Mouse (Mus musculus): ENCODE data around the gene Thumpd1. TPM values are rescaled to one million over a fixed set of nuclear protein-coding genes. Genes with fewer than 3 reads are reported as not detected.

The Thumpd1 gene
- polyA plus RNA-seq (2015; fragmentation: Nextera tagmentation; extraction: Ambion mirVana), result 64.4 and 65.8 TPM in 2 replicates

DNA sequence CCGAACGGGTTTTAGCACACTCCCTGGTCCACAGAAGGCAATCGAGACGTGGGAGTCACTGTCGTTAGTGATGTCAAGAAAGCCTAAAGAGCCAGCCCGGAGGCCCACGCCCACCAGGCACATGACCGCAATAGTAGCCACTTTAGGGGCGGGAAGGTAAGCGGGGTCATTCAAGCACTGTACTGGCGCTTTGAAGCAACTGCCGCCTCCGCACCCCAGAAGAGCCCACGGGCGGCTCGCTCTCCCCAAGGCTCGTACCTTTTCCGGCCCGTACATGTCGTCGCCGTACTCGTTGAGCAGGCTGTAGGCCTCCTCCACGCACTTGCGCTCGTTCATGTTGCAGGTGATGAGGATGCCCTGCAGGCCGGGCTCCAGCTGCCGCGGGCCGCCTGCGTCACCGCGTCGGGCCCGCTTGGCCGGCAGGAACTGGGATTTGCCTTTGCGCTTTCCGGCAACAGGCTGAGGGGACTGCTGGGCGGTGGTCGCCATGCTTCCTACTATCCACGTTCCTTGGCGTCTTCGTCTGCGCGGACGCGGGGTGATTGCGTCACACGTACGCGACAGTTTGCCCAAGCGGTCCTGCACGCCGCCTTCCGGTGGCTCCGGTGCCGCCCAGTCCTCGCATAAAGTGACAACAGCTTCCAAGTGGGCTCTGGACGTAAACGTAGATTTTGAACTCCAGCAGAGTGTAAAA, at the start of gene Thumpd1:
Thumpd1 (minus strand) TSS at position 546 of the 694 bp plus-strand sequence.
- H3K4me3 ChIP-seq (replicated peaks), result peak within 1 kb of the TSS; percentile 96
- peak within 1 kb of the TSS; percentile 44; the same call in 1 of the 2 replicates for H3K27ac ChIP-seq
- ATAC-seq (ENCODE audit: insufficient read depth, low FRiP score, low read depth), result peak; percentile 93
- peak within 1 kb of the TSS; percentile 64 for H3K9ac ChIP-seq
- peak within 1 kb of the TSS; percentile 78 for H3K4me2 ChIP-seq
- peaks cover 3% of the 10 kb centered on the region; the same call in 1 of the 2 replicates for H3K4me1 ChIP-seq
- no peaks in the 10 kb centered on the region for H3K9me3 ChIP-seq
- no peaks in the 10 kb centered on the region for H3K27me3 ChIP-seq (replicated peaks)
- WGBS, result under 1% methylated on average over 60 of the region's 60 CpGs
- H3K36me3 ChIP-seq, result peaks cover 28% of the 10 kb centered on the region

- WGBS, result 75% methylated on average over 8 of the region's 8 CpGs
- ATAC-seq (ENCODE audit: insufficient read depth, low FRiP score, low read depth), result peak; percentile 71; the same call in 1 of the 2 replicates
- H3K4me2 ChIP-seq, result no peak overlapping the region
- no peak overlapping the region for H3K4me3 ChIP-seq (replicated peaks)
- H3K27me3 ChIP-seq (replicated peaks), result no peaks in the 10 kb centered on the region
- no peaks in the 10 kb centered on the region for H3K9me3 ChIP-seq
- peaks cover 3% of the 10 kb centered on the region; the same call in 1 of the 2 replicates for H3K36me3 ChIP-seq
- H3K27ac ChIP-seq, result peak overlapping the region; percentile 48; the same call in 1 of the 2 replicates
- no peak overlapping the region for H3K9ac ChIP-seq
- H3K4me1 ChIP-seq, result no peaks in the 10 kb centered on the region
Measured at GRCm38 (mm10) chr7:119769895-119770294, 49.3 kb upstream of the Thumpd1 start.

- no peaks in the 10 kb centered on the region for H3K9me3 ChIP-seq
- no peak overlapping the region for H3K4me3 ChIP-seq (replicated peaks)
- H3K27me3 ChIP-seq (replicated peaks), result no peaks in the 10 kb centered on the region
- no peak for ATAC-seq (ENCODE audit: insufficient read depth, low FRiP score, low read depth)
- no peak overlapping the region for H3K9ac ChIP-seq
- WGBS, result 76% methylated on average over 6 of the region's 6 CpGs
- H3K4me2 ChIP-seq, result no peak overlapping the region
- no peak overlapping the region for H3K27ac ChIP-seq
- H3K36me3 ChIP-seq, result peaks cover 3% of the 10 kb centered on the region; the same call in 1 of the 2 replicates
- no peaks in the 10 kb centered on the region for H3K4me1 ChIP-seq
Measured at GRCm38 (mm10) chr7:119766996-119767395, 46.4 kb upstream of the Thumpd1 start.

- no peaks in the 10 kb centered on the region for H3K27me3 ChIP-seq (replicated peaks)
- H3K9ac ChIP-seq, result no peak overlapping the region
- no peak overlapping the region for H3K4me2 ChIP-seq
- H3K4me3 ChIP-seq (replicated peaks), result no peak overlapping the region
- peaks cover 3% of the 10 kb centered on the region; the same call in 1 of the 2 replicates for H3K36me3 ChIP-seq
- 86% methylated on average over 3 of the region's 3 CpGs for WGBS
- H3K9me3 ChIP-seq, result no peaks in the 10 kb centered on the region
- no peak overlapping the region for H3K27ac ChIP-seq
- no peak for ATAC-seq (ENCODE audit: insufficient read depth, low FRiP score, low read depth)
- H3K4me1 ChIP-seq, result no peaks in the 10 kb centered on the region
Measured at GRCm38 (mm10) chr7:119764377-119764776, 43.8 kb upstream of the Thumpd1 start.

GRCm38 (mm10) chr7:119762166-119762697, 41.6 kb upstream of the Thumpd1 start:
- H3K27me3 ChIP-seq (replicated peaks), result no peaks in the 10 kb centered on the region
- 35% methylated on average over 4 of the region's 4 CpGs for WGBS
- no peaks in the 10 kb centered on the region for H3K9me3 ChIP-seq
- peak; percentile 62 for ATAC-seq (ENCODE audit: insufficient read depth, low FRiP score, low read depth)
- H3K4me3 ChIP-seq (replicated peaks), result no peak overlapping the region
- H3K27ac ChIP-seq, result no peak overlapping the region; the same call in 1 of the 2 replicates
- no peaks in the 10 kb centered on the region for H3K36me3 ChIP-seq
- no peak overlapping the region for H3K4me2 ChIP-seq
- no peak overlapping the region for H3K9ac ChIP-seq
- no peaks in the 10 kb centered on the region for H3K4me1 ChIP-seq

DNA sequence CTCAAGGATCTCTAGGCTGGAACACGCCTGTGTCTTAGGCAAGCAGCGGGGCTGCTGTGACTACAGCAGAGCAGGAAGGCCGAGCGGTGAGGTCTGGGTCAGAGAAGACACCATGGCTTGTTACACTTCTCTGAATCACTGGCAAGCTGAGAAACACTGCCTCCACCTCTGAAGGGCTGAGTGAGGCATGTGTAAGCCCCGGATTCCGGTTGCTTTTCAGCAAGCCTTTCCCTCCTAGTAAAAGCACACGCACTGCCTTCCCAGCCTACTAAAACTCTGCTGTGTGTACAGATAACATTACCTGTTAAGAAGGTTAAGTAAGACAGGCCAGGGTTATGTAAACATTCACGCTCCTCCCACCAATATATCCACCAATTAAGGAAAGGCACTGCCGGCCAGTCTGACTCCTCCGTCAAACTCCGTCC, 39.9 kb upstream of the Thumpd1 start, which contains the start of gene Acsm3:
Acsm3 (plus strand) TSS at position 397 of the 425 bp plus-strand sequence.
- ATAC-seq (ENCODE audit: insufficient read depth, low FRiP score, low read depth), result peak; percentile 83
- no peak within 1 kb of the TSS for H3K9ac ChIP-seq
- H3K4me2 ChIP-seq, result peak within 1 kb of the TSS; percentile 32; the same call in 1 of the 2 replicates
- no peaks in the 10 kb centered on the region for H3K36me3 ChIP-seq
- H3K27ac ChIP-seq, result 0 out of 2 replicates have a peak within 1 kb of the TSS, but pooled peaks have one; percentile 33
- no peaks in the 10 kb centered on the region for H3K27me3 ChIP-seq (replicated peaks)
- WGBS, result 25% methylated on average over 11 of the region's 11 CpGs
- H3K4me1 ChIP-seq, result no peaks in the 10 kb centered on the region
- H3K9me3 ChIP-seq, result no peaks in the 10 kb centered on the region
- H3K4me3 ChIP-seq (replicated peaks), result peak within 1 kb of the TSS; percentile 12; the same call in 1 of the 2 replicates

DNA sequence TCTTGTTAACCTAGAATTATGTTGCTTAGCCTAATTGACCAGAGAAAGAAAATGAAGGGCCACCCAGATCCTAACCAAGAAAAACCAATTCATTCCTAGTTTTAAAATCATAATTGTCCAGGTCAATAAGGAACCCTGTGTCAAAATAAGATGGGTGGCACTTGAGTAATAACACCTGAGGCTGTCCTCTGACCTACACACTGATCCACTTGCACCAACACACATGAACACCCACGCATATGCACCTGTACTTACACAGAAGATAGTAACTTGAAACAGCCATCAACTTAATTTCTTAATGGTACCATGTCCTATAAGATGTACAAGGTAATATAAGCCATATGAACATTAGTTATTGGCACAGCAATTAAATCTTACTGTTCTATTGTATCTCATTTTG, 33.1 kb upstream of the Thumpd1 start:
- 81% methylated on average over 1 of the region's 1 CpGs for WGBS
- ATAC-seq (ENCODE audit: insufficient read depth, low FRiP score, low read depth), result no peak

GRCm38 (mm10) chr7:119749942-119750341, 29.3 kb upstream of the Thumpd1 start:
- Histone ChIP-seq H3K27ac (no peak overlapping the region), H3K4me3 (replicated peaks) (no peak overlapping the region), H3K9me3 (no peaks in the 10 kb centered on the region), H3K4me2 (no peak overlapping the region), H3K27me3 (replicated peaks) (no peaks in the 10 kb centered on the region), H3K36me3 (no peaks in the 10 kb centered on the region), H3K9ac (no peak overlapping the region), H3K4me1 (no peaks in the 10 kb centered on the region)
- ATAC-seq (ENCODE audit: insufficient read depth, low FRiP score, low read depth), result no peak
- WGBS, result 54% methylated on average over 2 of the region's 2 CpGs

More for the DNA sequence above, 33.1 kb upstream of the Thumpd1 start:
- H3K27ac ChIP-seq, result no peak overlapping the region
- no peaks in the 10 kb centered on the region for H3K27me3 ChIP-seq (replicated peaks)
- no peaks in the 10 kb centered on the region for H3K4me1 ChIP-seq
- no peak overlapping the region for H3K4me3 ChIP-seq (replicated peaks)
- no peak overlapping the region for H3K4me2 ChIP-seq
- H3K9ac ChIP-seq, result no peak overlapping the region
- H3K9me3 ChIP-seq, result no peaks in the 10 kb centered on the region
- H3K36me3 ChIP-seq, result no peaks in the 10 kb centered on the region

DNA sequence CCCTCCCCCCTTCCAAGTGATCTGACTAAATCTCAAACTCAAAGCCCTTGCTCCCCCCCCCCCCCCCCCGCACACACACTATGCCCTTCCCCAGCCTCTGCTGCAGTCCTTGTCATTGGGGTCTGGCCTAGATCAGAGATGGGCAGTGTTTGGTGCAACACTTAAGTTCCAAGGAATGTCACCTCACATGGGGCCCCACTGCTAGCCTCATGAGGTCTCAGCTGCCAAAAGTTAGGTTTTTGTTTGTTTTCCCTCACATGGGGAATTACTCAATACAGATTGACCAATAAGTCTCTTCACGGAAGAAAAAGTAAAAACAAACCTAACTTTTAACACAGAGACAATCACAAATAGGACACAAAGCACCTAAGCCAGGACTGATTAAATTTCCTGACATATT, 28.2 kb upstream of the Thumpd1 start:
- Histone ChIP-seq H3K4me3 (replicated peaks) (no peak overlapping the region), H3K4me2 (no peak overlapping the region), H3K27ac (no peak overlapping the region), H3K9ac (no peak overlapping the region), H3K9me3 (no peaks in the 10 kb centered on the region), H3K27me3 (replicated peaks) (no peaks in the 10 kb centered on the region), H3K36me3 (no peaks in the 10 kb centered on the region), H3K4me1 (peaks cover 6% of the 10 kb centered on the region; the same call in 1 of the 2 replicates)
- WGBS, result 69% methylated on average over 1 of the region's 2 CpGs
- ATAC-seq (ENCODE audit: insufficient read depth, low FRiP score, low read depth), result no peak

- no peak for ATAC-seq (ENCODE audit: insufficient read depth, low FRiP score, low read depth)
- WGBS, result 58% methylated on average over 1 of the region's 1 CpGs
- Histone ChIP-seq H3K27me3 (replicated peaks) (no peaks in the 10 kb centered on the region), H3K9me3 (no peaks in the 10 kb centered on the region), H3K27ac (no peak overlapping the region), H3K4me1 (peaks cover 6% of the 10 kb centered on the region; the same call in 1 of the 2 replicates), H3K9ac (no peak overlapping the region), H3K4me2 (no peak overlapping the region), H3K4me3 (replicated peaks) (no peak overlapping the region), H3K36me3 (no peaks in the 10 kb centered on the region)
Measured at GRCm38 (mm10) chr7:119745869-119746268, 25.3 kb upstream of the Thumpd1 start.

DNA sequence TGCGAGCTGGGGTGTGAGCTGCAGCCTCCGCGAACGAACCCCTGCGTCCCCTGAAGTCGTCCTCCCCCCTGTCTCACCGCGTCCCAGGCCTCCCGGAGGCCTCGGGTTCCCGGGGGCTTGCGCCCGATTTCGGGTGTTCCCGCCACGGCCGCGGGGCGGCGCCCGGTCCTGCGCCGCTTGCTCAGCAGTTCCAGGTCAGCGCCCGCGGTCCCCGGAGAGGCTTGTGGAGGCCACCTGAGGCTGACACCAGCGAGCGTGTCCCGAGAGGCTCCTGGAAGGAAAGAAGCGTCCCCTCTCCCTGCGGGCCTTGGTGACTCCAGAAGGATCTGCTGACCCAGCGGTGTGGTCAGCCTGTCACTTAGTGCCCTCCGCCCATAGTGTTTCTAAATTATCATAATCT, 23.7 kb upstream of the Thumpd1 start:
- WGBS, result 10% methylated on average over 34 of the region's 34 CpGs
- Histone ChIP-seq H3K27ac (no peak overlapping the region), H3K36me3 (no peaks in the 10 kb centered on the region), H3K9me3 (no peaks in the 10 kb centered on the region), H3K4me3 (replicated peaks) (no peak overlapping the region), H3K9ac (no peak overlapping the region), H3K4me2 (peak overlapping the region; percentile 47), H3K27me3 (replicated peaks) (no peaks in the 10 kb centered on the region), H3K4me1 (peaks cover 6% of the 10 kb centered on the region; the same call in 1 of the 2 replicates)
- ATAC-seq (ENCODE audit: insufficient read depth, low FRiP score, low read depth), result no peak
